Mouse (Mus musculus) ovary, postnatal 10 days (tissue): ENCODE measurements at regions not wholly inside any gene's neighbourhood (a gene's known extent, or its start where the extent isn't known, plus 50 kb on each side); places are given as distances from the start of the nearest gene placed in this dataset.

Experiments used
- DNase-seq: peaks from one replicate; pipeline ENCODE4 v3.0.0; 2022; ENCODE audit warnings: low spot score

GRCm38 (mm10) chr9:47350301-47350700 is 179.7 kb upstream of the Cadm1 start:
- no peak for DNase-seq

GRCm38 (mm10) chr9:47351036-47351435 is 178.9 kb upstream of the Cadm1 start:
- DNase-seq, result no peak

DNA sequence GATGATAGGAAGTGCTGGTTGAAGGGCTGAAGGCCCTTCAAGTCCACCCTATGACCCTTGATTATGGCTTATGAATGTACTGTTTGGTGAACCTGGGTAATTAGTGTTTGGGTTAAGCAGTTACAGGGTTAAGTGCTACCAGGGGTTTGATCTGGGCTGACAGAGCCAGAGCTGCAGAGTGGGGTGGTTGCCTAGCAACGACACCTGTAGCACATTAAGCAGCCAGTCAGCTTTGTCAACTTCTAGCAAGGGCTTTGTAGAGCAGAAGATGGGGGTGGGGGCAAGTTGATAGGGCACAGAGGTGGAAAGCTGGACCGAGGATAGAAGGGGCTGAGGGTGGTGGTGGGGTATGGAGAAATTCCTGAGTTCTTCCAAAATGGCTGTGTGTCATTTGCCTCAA is 177.0 kb upstream of the Cadm1 start:
- DNase-seq, result no peak

DNA sequence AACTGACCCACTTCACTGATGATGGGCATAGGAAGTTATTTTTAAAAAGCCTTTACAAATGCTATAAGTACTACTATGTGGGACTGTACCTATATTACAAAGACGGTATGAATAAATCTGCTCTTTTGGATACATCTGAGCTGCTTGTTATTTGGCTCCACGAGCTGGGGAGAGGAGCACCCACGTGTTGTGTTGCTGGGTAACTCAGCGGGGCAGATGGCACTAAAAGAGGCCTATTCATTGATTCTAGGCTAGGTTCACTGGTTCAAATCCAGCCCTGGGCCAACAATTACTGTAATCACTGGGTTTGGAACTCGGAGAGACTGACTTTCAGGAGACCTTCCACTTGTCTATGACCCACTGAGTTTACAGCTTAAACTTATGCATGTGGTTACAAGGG is 176.0 kb upstream of the Cadm1 start:
- no peak for DNase-seq

- DNase-seq, result no peak
Measured at GRCm38 (mm10) chr9:47354423-47354822, 175.6 kb upstream of the Cadm1 start.

- DNase-seq, result no peak
Measured at GRCm38 (mm10) chr9:47354866-47355265, 175.1 kb upstream of the Cadm1 start.

GRCm38 (mm10) chr9:47357756-47358399 is 172.1 kb upstream of the Cadm1 start:
- DNase-seq, result peak; percentile 41

GRCm38 (mm10) chr9:47358400-47358767 is 171.6 kb upstream of the Cadm1 start:
- DNase-seq, result no peak

DNA sequence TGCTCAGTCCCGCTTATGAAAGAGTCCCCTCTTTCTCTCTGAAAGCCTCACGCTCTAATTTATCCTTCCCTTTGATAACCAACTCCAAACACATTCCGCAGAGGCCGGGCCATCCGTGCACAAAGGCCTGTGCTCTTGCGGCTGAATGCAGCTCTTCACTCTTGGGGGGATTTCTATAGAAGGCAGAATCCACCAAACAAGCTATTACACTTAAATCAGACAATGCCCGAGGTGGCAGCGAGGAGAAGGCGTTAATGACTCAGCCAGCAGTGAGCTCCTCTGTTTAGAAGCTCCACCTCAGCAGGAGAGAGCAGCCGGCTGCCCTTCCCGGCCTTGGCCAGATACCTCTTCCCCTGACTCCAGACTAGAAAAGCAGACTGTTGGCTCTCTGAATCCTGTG is 166.9 kb upstream of the Cadm1 start:
- DNase-seq, result no peak

GRCm38 (mm10) chr9:47364762-47365161 is 165.2 kb upstream of the Cadm1 start:
- DNase-seq, result no peak

- DNase-seq, result no peak
Measured at GRCm38 (mm10) chr9:47367266-47367957, 162.6 kb upstream of the Cadm1 start.

- no peak for DNase-seq
Measured at GRCm38 (mm10) chr9:47368015-47368901, 161.7 kb upstream of the Cadm1 start.

DNA sequence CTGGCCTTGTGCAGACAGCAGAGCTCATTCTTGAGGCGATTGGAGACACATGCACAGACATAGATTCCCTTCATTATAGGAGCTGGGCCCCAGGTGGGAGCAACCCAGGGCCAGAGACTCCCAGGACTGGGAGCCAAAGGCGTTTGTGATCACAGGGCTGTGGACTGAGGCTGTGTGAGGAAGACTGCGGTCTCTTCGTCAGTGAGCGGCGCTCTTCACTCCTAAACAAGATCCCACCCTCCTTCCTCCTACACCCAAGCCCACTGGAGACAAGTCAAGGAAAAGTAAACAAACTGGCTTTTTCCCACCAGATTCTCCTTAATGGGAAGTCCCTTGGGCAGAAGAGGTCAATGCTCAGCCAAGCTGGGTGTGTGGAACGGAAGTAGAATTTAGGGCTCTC is 157.7 kb upstream of the Cadm1 start:
- DNase-seq, result no peak

DNA sequence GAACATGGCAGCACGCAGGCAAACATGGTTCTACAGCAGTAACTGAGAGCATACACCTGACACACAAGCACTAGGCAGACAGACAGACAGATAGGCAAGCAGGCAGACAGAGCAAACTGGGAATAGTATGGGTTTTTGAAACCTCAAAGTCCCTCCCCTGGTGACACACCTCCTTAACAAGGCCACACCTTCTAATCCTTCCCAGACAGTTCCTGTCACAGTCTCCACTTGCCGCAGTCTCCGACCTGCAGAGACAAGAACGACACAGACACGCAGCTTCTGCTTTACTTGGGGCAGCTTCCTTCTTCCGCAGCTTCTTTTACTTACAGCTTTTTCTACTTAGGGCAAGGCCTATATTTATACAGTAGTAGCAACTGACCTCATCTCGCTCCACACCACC is 155.9 kb upstream of the Cadm1 start:
- DNase-seq, result no peak

GRCm38 (mm10) chr9:47376645-47377044 is 153.3 kb upstream of the Cadm1 start:
- no peak for DNase-seq

DNA sequence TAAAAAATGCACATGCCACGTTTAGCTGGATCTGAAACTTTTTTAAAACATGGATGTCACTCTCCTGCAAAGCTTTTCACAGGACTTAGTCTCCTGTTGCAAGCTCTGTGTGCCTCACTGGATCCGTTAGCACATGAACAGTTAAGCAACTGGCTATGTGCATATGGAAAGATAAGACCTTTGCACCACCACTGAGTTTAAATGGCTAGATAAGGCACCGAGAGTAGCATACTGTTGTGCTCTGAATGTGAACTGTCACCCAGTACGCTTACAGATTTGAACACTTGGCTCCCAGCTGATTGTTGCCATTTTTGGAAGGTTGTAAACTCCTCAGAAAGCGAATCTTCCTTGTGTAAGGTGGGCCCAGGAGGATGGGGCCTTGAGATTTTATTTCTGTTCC is 151.4 kb upstream of the Cadm1 start:
- DNase-seq, result no peak

GRCm38 (mm10) chr9:47380361-47380760 is 149.6 kb upstream of the Cadm1 start:
- no peak for DNase-seq

- no peak for DNase-seq
Measured at GRCm38 (mm10) chr9:47384185-47384854, 145.7 kb upstream of the Cadm1 start.

GRCm38 (mm10) chr9:47386646-47387045 is 143.3 kb upstream of the Cadm1 start:
- no peak for DNase-seq

DNA sequence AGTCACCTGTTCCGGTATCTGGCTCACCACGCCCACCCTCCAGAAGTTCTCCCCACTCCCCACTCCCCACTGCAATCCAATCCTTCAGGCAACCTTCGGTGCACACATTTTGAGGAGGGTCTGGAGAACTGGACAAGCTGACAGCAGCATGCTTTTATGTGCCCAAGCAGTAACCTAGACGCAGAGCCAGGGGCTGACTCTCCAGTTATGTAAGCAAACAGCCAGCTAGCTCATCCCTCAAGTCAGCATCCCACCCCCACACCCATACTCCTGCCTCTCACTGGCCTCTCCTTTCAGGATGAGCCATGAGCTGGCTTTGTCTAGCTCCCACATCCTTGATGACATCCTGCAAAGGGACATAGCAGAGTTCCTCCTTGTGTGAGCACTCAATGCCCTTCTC is 142.8 kb upstream of the Cadm1 start:
- DNase-seq, result no peak

- DNase-seq, result no peak
Measured at GRCm38 (mm10) chr9:47387716-47388300, 142.2 kb upstream of the Cadm1 start.

- no peak for DNase-seq
Measured at GRCm38 (mm10) chr9:47389901-47390300, 140.1 kb upstream of the Cadm1 start.
